Mouse (Mus musculus) stomach, postnatal 0 days (tissue): ENCODE results near the gene Dock1. TPM values are rescaled to one million over a fixed set of nuclear protein-coding genes. Genes with fewer than 3 reads are reported as not detected.

Source experiments
- ATAC-seq: fragments of 200-750 bp; cut with Nextera tagmentation; 2 replicates; pipeline ENCODE4 v1.8.0; 2017; ENCODE audit not compliant: low FRiP score, low TSS enrichment
- DNase-seq: peaks from one replicate; pipeline ENCODE4 v3.0.0-alpha.2; 2016; ENCODE audit warnings: low spot score
- H3K27ac ChIP-seq: fragments of 300-500 bp; sonication (generic); replicated peaks from 2 replicates; pipeline ENCODE4 v1.5.1; 2014; ENCODE audit warnings: mild to moderate bottlenecking, control low read depth
- H3K27me3 ChIP-seq: fragments of 300-500 bp; sonication (generic); 2 replicates; pipeline ENCODE4 v1.6.1; 2014; ENCODE audit warnings: low read length; ENCODE audit not compliant: control insufficient read depth, insufficient read depth
- H3K36me3 ChIP-seq: fragments of 300-500 bp; sonication (generic); 2 replicates; pipeline ENCODE4 v1.6.1; 2014; ENCODE audit warnings: low read length, mixed read lengths; ENCODE audit not compliant: control insufficient read depth, insufficient read depth
- H3K4me1 ChIP-seq: fragments of 300-500 bp; sonication (generic); replicated peaks from 2 replicates; pipeline ENCODE4 v1.6.1; 2014; ENCODE audit warnings: antibody characterized with exemption; ENCODE audit not compliant: control insufficient read depth, insufficient read depth
- H3K4me2 ChIP-seq: fragments of 300-500 bp; sonication (generic); replicated peaks from 2 replicates; pipeline ENCODE4 v1.6.1; 2014; ENCODE audit warnings: low read depth, mild to moderate bottlenecking, control low read depth, moderate library complexity
- H3K4me3 ChIP-seq: fragments of 300-500 bp; sonication (generic); 2 replicates; pipeline ENCODE4 v1.5.1; 2014; ENCODE audit warnings: low read depth, low read length, control low read depth
- H3K9ac ChIP-seq: fragments of 300-500 bp; sonication (generic); 2 replicates; pipeline ENCODE4 v1.6.1; 2014; ENCODE audit warnings: mild to moderate bottlenecking, low read length, control low read depth, mixed read lengths
- H3K9me3 ChIP-seq: fragments of 300-500 bp; sonication (generic); 2 replicates; pipeline ENCODE4 v1.6.1; 2016; ENCODE audit warnings: low read length; ENCODE audit not compliant: control insufficient read depth
- CTCF ChIP-seq: IDR thresholded peaks from 2 replicates; pipeline ENCODE4 v1.5.1; 2016; ENCODE audit warnings: antibody characterized with exemption, low read depth, mild to moderate bottlenecking, moderate library complexity
- EP300 ChIP-seq: optimal IDR thresholded peaks from 2 replicates; pipeline ENCODE3; 2016; ENCODE audit warnings: antibody characterized with exemption
- WGBS: fragments of 180-500 bp; shearing (Covaris S2); extraction: QIAGEN DNeasy Blood & Tissue Kit; methylation state at CpG from one replicate; pipeline ENCODE4 v1.1.7; 2014; 5-methylcytosine and 5-hydroxymethylcytosine counted together
- polyA plus RNA-seq: library from polyadenylated mRNA; unstranded; fragments of >200 nt; fragmentation: Nextera tagmentation; extraction: Ambion mirVana; gene quantifications from 2 replicates; pipeline ENCODE4 v1.2.1, GENCODE M21; 2015

The Dock1 gene
- polyA plus RNA-seq, 1 experiment from 2014 or later, result 8.5 TPM

DNA sequence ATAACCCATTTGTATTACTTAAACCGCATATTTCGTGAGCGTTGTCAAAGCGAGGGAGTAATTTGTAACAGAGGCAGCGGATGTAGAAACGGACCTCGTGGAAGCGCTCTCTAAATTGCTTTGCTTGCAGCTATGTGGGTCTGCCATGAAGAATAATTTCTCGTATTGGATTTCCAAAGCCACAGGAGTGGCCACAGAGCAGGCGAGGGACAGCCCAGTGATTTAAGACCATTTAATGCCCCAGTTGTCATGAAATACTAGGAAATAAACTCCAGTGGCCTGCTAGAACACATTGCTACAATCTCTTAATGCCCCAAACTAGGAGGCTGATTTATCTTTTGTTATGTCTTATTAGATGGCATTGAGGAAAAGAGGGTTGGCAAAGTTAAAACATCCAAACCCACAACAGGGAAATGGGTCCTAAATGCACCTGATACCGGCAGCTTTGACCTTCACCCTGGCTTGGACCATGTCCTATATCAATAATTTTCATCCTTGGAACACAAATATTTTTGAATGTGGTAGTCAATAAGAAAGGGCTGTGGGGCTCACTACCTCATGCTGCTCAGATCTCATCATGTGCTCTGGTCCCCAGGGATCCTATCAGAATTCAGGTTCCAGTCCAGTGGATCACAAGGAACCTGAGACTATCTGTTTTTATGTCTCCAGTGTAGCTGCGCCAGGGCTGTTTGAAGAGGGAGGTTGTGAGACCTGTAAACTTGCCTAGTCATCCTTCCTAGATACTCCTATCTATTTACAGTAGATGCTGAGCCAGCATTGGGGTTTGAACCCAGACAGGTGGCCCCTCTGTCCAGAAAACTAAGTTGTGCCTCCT is 373.7 kb downstream of the Dock1 start:
- WGBS, result 77% methylated on average over 12 of the region's 12 CpGs
- Histone ChIP-seq H3K27ac (no peak overlapping the region), H3K9me3 (no peaks in the 10 kb centered on the region), H3K27me3 (no peaks in the 10 kb centered on the region), H3K4me2 (no peak overlapping the region), H3K9ac (no peak overlapping the region), H3K4me1 (no peaks in the 10 kb centered on the region), H3K4me3 (no peak overlapping the region), H3K36me3 (no peaks in the 10 kb centered on the region)
- no peak for TF ChIP-seq EP300
- TF ChIP-seq CTCF, result no peak
- no peak for ATAC-seq
- no peak for DNase-seq

DNA sequence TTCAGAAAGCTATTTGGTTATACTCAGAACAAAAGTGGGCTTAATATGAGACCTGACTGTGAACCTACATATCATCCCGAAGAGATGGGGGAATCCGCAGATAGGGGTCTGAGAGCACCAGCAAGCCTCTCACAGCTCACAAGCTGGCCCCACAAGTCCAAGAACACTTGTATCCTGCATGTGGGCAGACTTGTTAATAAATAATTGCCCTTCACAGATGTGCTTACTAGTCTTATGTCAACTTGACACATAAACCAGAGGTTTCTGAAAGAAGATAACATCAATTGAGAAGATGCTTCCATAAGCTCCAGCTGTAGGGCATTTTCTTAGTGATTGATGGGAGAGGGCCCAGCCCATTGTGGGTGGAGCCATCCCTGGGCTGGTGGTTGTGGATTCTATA is 379.0 kb downstream of the Dock1 start:
- WGBS, result 88% methylated on average over 2 of the region's 2 CpGs
- TF ChIP-seq EP300, result no peak
- no peak for TF ChIP-seq CTCF
- no peak for ATAC-seq

GRCm38 (mm10) chr7:135053186-135053715 is 382.8 kb downstream of the Dock1 start:
- Histone ChIP-seq H3K27ac (no peak overlapping the region), H3K4me3 (no peak overlapping the region), H3K9ac (no peak overlapping the region), H3K9me3 (no peaks in the 10 kb centered on the region), H3K4me1 (no peaks in the 10 kb centered on the region), H3K27me3 (no peaks in the 10 kb centered on the region), H3K4me2 (no peak overlapping the region), H3K36me3 (no peaks in the 10 kb centered on the region)
- ATAC-seq (no peak), DNase-seq (no peak)
- TF ChIP-seq CTCF, result no peak
- TF ChIP-seq EP300, result no peak
- 78% methylated on average over 8 of the region's 8 CpGs for WGBS

More for the DNA sequence above, 379.0 kb downstream of the Dock1 start:
- DNase-seq, result no peak
- Histone ChIP-seq H3K27me3 (no peaks in the 10 kb centered on the region), H3K9me3 (no peaks in the 10 kb centered on the region), H3K4me3 (no peak overlapping the region), H3K4me1 (no peaks in the 10 kb centered on the region), H3K36me3 (no peaks in the 10 kb centered on the region), H3K27ac (no peak overlapping the region), H3K9ac (no peak overlapping the region), H3K4me2 (no peak overlapping the region)

GRCm38 (mm10) chr7:135054664-135055063 is 384.2 kb downstream of the Dock1 start:
- no peaks in the 10 kb centered on the region for H3K27me3 ChIP-seq
- no peak overlapping the region for H3K4me3 ChIP-seq
- H3K27ac ChIP-seq, result no peak overlapping the region
- ATAC-seq, result no peak
- no peak overlapping the region for H3K4me2 ChIP-seq
- no peaks in the 10 kb centered on the region for H3K4me1 ChIP-seq
- TF ChIP-seq CTCF (no peak), EP300 (no peak)
- H3K36me3 ChIP-seq, result no peaks in the 10 kb centered on the region
- H3K9me3 ChIP-seq, result no peaks in the 10 kb centered on the region
- DNase-seq, result no peak
- no peak overlapping the region for H3K9ac ChIP-seq
- WGBS, result 78% methylated on average over 7 of the region's 7 CpGs

DNA sequence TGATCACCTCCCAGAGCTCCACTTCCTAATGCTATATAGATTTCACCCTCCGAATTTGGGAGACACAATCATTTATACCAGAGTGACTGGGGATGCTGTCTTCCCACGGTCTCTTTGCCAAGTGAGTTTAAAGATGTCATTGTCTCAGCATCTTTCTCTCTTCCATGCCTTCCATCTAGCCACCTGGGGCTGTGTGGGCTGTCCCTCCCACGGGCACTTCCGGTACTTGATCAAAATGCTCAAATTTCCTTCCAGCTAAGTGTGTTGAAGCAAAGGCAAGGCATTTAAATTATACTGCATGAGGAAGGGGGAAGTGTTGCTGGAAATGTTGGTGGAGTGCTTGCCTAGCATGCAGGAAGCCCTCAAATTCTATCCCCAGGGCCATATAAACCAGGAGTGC is 388.6 kb downstream of the Dock1 start:
- H3K36me3 ChIP-seq, result no peaks in the 10 kb centered on the region
- WGBS, result 84% methylated on average over 4 of the region's 4 CpGs
- TF ChIP-seq CTCF (no peak), EP300 (no peak)
- H3K4me3 ChIP-seq, result no peak overlapping the region
- no peaks in the 10 kb centered on the region for H3K4me1 ChIP-seq
- no peak overlapping the region for H3K4me2 ChIP-seq
- no peaks in the 10 kb centered on the region for H3K27me3 ChIP-seq
- H3K9me3 ChIP-seq, result no peaks in the 10 kb centered on the region
- no peak for DNase-seq
- no peak overlapping the region for H3K9ac ChIP-seq
- no peak for ATAC-seq
- no peak overlapping the region for H3K27ac ChIP-seq

DNA sequence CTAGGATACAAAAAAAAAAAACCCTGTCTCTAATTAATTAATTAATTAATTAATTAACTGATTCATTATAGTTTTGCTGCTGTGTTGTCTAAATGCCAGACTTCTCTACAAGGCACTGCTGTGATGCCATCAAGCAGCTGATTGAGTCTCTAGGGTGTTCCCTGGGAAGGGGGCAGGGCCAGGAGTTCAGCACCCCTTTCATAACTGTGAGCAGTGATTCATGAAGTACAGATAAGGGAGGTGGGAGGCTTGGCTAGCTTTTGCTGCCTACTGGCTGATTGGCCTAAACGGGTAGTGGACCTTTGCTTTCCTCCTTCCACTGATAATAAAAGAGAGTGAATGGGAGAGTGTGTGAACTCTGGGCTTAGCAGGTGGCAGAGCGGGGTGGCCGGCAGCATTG is 389.1 kb downstream of the Dock1 start:
- H3K4me3 ChIP-seq, result no peak overlapping the region
- TF ChIP-seq EP300 (no peak), CTCF (no peak)
- no peaks in the 10 kb centered on the region for H3K4me1 ChIP-seq
- H3K9me3 ChIP-seq, result no peaks in the 10 kb centered on the region
- WGBS, result 65% methylated on average over 3 of the region's 3 CpGs
- ATAC-seq (peak; percentile 95), DNase-seq (peak; percentile 67)
- no peak overlapping the region for H3K4me2 ChIP-seq
- H3K27ac ChIP-seq, result no peak overlapping the region
- no peaks in the 10 kb centered on the region for H3K36me3 ChIP-seq
- H3K9ac ChIP-seq, result no peak overlapping the region
- no peaks in the 10 kb centered on the region for H3K27me3 ChIP-seq
